Mouse (Mus musculus) cortical plate, adult 2 months (tissue): ENCODE results near the gene Clec1a. TPM values are rescaled to one million over a fixed set of nuclear protein-coding genes. Genes with fewer than 3 reads are reported as not detected.

ENCODE experiments used
- H3K27ac ChIP-seq: fragments of 200-500 bp; 2 replicates; pipeline ENCODE4 v1.5.1; 2012; ENCODE audit warnings: low read length, control low read depth, inconsistent platforms; ENCODE audit not compliant: insufficient read depth
- H3K4me1 ChIP-seq: fragments of 200-500 bp; 2 replicates; pipeline ENCODE4 v1.6.1; 2011; ENCODE audit warnings: low read length; ENCODE audit not compliant: control insufficient read depth, insufficient read depth
- H3K4me3 ChIP-seq: fragments of 200-500 bp; 2 replicates; pipeline ENCODE4 v1.5.1; 2011; ENCODE audit warnings: mild to moderate bottlenecking, low read length, control low read depth; ENCODE audit not compliant: insufficient read depth
- CTCF ChIP-seq: fragments of 200-500 bp; IDR thresholded peaks from 2 replicates; pipeline ENCODE4 v1.5.1; 2011; ENCODE audit warnings: mild to moderate bottlenecking, control low read depth, low read length; ENCODE audit not compliant: insufficient read depth; ENCODE audit errors: extremely low read depth
- POLR2A ChIP-seq: fragments of 200-500 bp; IDR thresholded peaks from 2 replicates; pipeline ENCODE4 v1.6.1; 2011; ENCODE audit warnings: mild to moderate bottlenecking, low read length, control low read depth; ENCODE audit not compliant: insufficient read depth; ENCODE audit errors: extremely low read depth
- polyA plus RNA-seq: library from polyadenylated mRNA; depleted of rRNA; stranded (reverse); fragments of >200 nt; gene quantifications from 2 replicates; pipeline ENCODE4 v1.2.3, GENCODE M21; 2012; rRNA removed

Clec1a gene
- polyA plus RNA-seq, 1 experiment = 0.73 TPM

- TF ChIP-seq CTCF = no peak
- TF ChIP-seq POLR2A = no peak
- H3K4me3 ChIP-seq = no peak overlapping the region
- H3K27ac ChIP-seq = no peak overlapping the region
- no peaks in the 10 kb centered on the region for H3K4me1 ChIP-seq
These were observed 66.8 kb downstream of the Clec1a start for GRCm38 (mm10) chr6:129385000-129385399.

- H3K4me3 ChIP-seq = no peak overlapping the region
- H3K27ac ChIP-seq = no peak overlapping the region
- H3K4me1 ChIP-seq = no peaks in the 10 kb centered on the region
- no peak for TF ChIP-seq CTCF
- TF ChIP-seq POLR2A = no peak
These were observed 68.3 kb downstream of the Clec1a start for GRCm38 (mm10) chr6:129383466-129383865.

- TF ChIP-seq CTCF (no peak), POLR2A (no peak)
- Histone ChIP-seq H3K4me3 (no peak overlapping the region), H3K4me1 (no peaks in the 10 kb centered on the region), H3K27ac (no peak overlapping the region)
These were observed 70.1 kb downstream of the Clec1a start for GRCm38 (mm10) chr6:129381736-129382135.

GRCm38 (mm10) chr6:129380454-129380853 is 71.3 kb downstream of the Clec1a start:
- no peaks in the 10 kb centered on the region for H3K4me1 ChIP-seq
- H3K27ac ChIP-seq = no peak overlapping the region
- H3K4me3 ChIP-seq = no peak overlapping the region
- TF ChIP-seq POLR2A = no peak
- TF ChIP-seq CTCF = no peak

GRCm38 (mm10) chr6:129374937-129375471 is 76.8 kb downstream of the Clec1a start:
- Histone ChIP-seq H3K4me3 (no peak overlapping the region), H3K27ac (no peak overlapping the region), H3K4me1 (no peaks in the 10 kb centered on the region)
- TF ChIP-seq CTCF = no peak
- no peak for TF ChIP-seq POLR2A

Other genes starting within 250 kb of the Clec1a start
- gene Cd69, start 176.6 kb downstream of the Clec1a start, polyA plus RNA-seq = not detected in 2 replicates
- gene 4922502D21Rik, start 120.2 kb downstream of the Clec1a start, polyA plus RNA-seq = not detected in 2 replicates
- gene Clec12a, start 109.3 kb downstream of the Clec1a start, polyA plus RNA-seq = 0.23 and 0.63 TPM in 2 replicates
- 0.06 and 0.19 TPM in 2 replicates for gene Clec12b, start 66.1 kb downstream of the Clec1a start, polyA plus RNA-seq
- gene Clec1b, start 54.7 kb downstream of the Clec1a start, polyA plus RNA-seq = 0.10 TPM in 1 of 2 replicates, not detected in the other
- not detected in 2 replicates for gene Clec9a, start 43.1 kb downstream of the Clec1a start, polyA plus RNA-seq
- gene Olr1, start 55.2 kb upstream of the Clec1a start, polyA plus RNA-seq = not detected in 2 replicates
- gene Tmem52b, start 60.6 kb upstream of the Clec1a start, polyA plus RNA-seq = not detected in 2 replicates
- gene Gabarapl1, start 81.2 kb upstream of the Clec1a start, polyA plus RNA-seq = 580 and 605 TPM in 2 replicates
- 0.08 and 0.13 TPM in 2 replicates for gene Klre1, start 125.9 kb upstream of the Clec1a start, polyA plus RNA-seq
- gene Klrd1, start 139.8 kb upstream of the Clec1a start, polyA plus RNA-seq = 0.30 TPM in 1 of 2 replicates, not detected in the other
- gene Klrk1, start 171.9 kb upstream of the Clec1a start, polyA plus RNA-seq = 0.04 and 0.08 TPM in 2 replicates
- not detected in 2 replicates for gene Klrc3, start 191.3 kb upstream of the Clec1a start, polyA plus RNA-seq
- gene Klrc2, start 208.7 kb upstream of the Clec1a start, polyA plus RNA-seq = 0.04 TPM in 1 of 2 replicates, not detected in the other
- not detected in 2 replicates for gene Klrc1, start 227.0 kb upstream of the Clec1a start, polyA plus RNA-seq